Mouse (Mus musculus) adrenal gland, adult (tissue): ENCODE data around the gene Nmur1.

Experiments used
- DNase-seq, 2 experiments: peaks; one replicate each; pipeline ENCODE4 v3.0.0; 2022 to 2023; ENCODE audit warnings: low spot score in 1 of 2; ENCODE audit not compliant: inconsistent age in 2 of 2

Nmur1 gene

DNA sequence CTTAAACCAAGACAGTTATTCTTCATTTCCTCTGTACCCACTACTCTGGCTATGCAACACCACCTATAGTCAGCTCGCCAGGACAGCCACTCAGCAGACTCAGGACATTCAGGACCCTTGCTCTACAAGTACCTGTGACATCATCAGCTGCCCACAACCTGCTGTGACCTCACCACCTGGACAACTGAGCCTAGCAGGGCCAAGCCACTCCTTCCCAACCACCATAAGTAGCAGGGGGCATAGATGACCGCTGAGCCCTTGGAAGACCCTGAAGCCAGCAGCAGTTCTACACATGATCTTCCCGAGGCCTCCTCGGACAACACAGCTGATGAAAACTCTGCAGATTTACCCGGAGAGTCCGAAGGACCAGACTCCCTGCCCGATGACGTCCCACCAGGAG, at the start of gene Nmur1, which contains the start of gene Tex44:
TSS of gene Nmur1 (minus strand) at position 101 of the 400 bp plus-strand sequence.
TSS of gene Tex44 (plus strand) at position 202 of the 400 bp plus-strand sequence.
- no peak for DNase-seq

DNA sequence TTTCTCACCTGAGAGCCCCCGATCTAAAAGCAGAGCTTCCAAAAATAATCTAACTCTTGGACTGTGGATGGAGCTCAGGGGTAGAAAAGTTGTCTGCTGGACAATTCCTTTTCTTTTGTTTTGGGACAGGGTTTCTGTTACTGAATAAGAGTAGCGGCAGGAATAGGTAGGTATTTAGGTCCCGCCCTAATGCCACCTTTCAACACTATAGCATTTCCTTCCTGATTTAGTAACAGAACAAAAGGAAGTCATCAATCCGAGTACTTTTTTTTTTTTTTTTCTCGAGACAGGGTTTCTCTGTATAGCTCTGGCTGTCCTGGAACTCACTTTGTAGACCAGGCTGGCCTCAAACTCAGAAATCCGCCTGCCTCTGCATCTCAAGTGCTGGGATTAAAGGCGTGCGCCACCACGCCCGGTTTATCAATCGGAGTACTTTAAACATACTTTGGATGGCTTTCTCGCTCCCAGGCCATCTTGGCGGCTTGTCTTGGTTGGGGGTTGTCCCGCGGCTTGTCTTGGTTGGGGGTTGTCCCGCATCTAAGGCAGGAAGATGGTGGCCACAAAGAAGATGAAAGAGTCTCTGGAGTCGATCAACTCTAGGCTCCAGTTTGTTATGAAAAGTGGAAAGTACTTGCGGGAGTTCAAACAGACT, 47.2 kb upstream of the Nmur1 start:
- DNase-seq: no peak

DNA sequence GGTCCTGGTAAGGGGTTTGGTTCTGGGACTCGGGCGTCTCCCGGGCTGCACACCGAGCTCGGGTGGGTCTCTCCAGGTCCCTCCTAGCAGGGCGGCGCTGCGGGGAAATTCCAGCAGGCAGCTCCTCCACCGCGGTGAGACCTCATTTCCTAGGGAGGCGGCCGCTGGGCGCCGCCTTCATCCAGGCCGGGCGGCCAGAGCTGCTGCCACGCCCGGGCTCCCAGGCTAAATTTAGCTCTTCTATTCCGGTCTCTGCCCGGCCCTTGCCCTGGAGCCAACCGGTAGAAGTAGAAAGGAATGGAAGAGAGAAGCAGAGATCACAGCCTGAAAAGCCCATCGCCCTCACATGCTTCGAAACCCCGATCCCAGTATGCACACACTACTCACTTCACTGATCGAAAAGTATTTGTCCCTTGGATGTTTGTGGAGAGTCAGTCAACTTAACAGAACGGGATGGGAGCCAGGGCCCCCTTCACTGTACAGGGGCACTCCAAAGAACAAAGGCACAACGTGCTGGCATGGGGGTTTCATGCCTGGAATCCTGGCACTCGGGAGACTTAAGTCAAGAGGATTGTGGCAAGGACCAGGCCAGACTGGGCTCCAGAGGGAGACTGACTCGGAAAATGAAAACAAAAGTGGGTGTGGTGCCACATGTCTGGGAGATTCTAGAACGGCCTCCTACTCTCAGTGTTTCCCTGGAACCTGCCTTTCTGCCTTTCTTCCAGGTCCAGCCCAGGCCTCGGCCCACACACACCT, 46.3 kb upstream of the Nmur1 start:
- peak; percentile 82 to 89 for DNase-seq

DNA sequence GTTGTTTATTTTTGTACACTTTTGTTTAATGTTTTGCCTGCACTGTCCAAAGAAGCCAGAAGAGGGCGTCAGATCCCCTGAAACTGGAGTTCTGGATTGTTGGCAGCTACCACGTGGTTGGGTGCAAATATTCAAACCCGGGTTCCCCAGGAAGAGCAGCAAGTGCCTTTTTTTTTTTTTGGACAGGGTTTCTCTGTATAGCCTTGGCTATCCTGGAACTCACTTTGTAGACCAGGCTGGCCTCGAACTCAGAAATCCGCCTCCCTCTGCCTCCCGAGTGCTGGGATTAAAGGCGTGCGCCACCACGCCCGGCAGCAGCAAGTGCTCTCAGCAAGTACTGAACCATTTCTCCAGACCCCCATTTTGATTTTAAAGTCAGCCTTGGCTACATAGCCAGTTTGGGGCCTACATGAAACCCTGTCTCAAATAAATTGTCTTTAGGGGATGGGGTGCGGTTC, 45.5 kb upstream of the Nmur1 start:
- DNase-seq: peak; percentile 53 to 79

DNA sequence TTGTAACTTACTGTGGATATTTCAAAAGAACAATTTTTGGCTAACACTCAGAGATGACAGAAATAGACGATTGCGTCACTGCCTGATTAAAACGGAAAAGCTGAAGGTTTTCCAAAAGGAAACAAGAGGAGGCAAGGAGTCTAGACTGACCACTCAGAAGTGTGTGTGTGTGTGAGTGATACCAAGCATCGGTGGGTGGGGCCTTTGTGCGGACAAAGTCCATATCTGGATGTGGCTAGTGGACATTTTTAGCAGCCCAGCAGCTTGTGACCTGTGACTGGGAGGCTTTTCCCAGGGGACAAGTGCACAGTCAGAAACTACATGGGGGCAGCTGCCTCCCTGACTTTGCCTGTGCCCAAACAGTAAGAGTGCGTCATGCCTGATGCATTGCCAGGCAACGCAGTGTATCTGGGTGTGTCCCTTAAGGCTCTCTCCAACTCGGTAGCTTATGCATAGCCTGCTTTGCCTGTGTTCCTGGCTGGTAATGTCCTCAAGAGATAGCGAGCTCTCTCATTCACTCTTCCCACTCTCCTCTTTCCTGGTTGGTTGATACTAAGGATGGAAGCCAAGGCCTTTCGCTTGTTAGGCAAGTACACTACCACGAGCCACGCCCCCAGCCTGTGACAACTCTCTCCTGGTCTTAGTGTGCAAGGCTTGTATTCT, 44.6 kb upstream of the Nmur1 start:
- DNase-seq: peak; percentile 88 to 95

DNA sequence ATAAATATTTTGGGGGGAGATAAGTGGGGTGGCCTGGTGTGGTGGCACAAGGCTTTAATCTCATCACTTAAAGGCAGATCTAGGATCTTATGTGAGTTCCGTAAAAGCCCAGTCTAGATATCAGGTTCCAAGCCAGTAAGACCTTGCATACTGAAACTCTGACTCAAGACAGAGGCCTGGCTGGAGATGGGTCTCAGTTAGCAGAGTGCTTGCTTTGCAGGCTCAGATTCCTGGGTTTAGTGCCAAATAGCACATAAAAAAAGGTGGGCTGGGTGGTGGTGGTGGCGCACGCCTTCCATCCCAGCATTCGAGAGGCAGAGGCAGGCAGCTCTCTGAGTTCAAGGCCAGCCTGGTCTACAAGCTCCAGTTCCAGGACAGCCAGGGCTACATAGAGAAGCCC, 43.8 kb upstream of the Nmur1 start:
- peak in 1 of 2 experiments; percentile 74 for DNase-seq

DNA sequence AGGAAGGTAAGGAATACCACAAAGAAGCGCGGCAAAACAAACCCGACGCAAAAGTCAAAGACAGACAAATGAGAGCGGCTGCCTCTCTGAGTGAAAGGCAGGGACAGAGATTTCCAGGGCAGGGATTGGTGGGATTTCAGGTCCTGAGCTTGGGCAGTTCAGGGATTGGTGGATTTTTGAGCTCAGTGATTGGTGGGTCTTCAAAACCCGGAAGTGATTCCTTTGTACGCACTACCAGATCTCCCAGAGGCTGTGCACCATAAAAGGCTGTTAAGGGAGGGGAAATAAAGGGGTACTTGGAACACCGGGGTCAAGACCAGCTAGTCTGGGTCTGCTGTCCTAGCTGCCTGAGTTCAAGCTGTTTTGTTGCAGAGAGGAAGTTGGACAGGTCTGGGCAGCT, 41.4 kb upstream of the Nmur1 start:
- DNase-seq: no peak

DNA sequence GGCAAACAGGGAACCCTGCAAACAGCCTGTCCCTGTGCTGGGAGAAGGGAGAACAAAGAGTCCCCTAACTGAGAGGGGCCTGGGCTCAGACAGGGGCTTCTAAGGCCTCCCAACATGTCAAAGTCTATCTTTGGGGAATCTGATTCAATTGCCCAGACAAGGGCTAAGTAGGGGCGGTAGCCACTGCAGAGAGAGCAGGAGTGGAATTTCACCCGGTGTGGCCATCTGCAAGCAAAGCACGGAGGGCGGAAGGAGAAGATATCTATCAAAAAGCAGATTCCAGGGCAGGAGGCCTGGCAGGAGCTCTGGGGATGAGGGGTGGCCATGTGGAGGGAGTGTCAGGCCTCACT, 38.8 kb upstream of the Nmur1 start:
- peak in 1 of 2 experiments; percentile 64 for DNase-seq

DNA sequence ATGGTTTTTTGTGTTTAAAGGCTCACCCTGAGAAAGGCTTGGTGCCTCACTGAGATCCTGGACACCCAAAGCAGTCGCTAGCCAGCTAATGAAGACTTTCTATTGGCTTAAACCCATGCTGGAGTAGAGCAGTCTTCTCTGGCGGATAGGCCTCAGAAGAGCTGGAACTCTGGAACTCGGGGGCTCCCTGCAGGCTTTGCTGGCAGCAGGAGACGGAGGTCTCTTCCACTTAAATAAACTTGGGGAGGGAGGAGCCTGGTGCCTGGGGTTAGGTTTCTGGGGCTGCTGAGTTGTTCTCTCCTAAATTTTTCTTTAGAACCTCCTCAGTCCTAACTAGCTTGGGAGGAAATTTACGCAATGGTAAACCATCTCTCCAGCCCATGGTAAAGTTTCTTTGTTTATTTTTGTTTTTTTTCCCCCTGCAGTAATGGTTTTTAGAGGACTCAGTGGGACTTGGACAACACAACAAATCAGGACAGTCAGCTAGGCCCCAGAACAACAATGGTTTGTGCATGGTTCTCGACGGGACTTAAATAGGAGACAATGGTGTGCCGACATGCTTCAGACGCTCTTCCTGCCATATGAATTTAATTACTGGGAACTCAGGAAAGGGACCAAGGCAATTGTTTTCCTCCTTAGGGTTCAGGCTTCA, 38.3 kb upstream of the Nmur1 start:
- DNase-seq: no peak

DNA sequence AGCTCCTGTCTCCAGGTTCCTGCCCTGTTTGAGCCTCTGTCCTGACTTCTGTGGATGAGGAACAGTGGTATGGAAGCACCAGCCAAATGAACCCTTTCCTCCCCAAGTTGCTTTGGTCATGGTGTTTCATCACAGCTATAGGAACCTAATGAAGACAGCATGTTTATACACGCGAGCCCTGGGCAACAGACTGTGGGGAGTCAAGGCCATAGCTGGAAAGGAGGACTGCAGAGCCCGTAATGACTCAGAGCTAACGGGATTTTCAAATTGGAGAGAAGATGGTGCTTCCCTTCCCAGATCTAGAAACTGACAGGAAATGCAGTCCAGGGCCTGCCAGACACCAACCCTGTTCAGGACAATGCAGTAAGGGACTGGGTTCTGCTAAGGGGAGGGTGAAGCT, 33.3 kb upstream of the Nmur1 start:
- peak in 1 of 2 experiments; percentile 66 for DNase-seq

DNA sequence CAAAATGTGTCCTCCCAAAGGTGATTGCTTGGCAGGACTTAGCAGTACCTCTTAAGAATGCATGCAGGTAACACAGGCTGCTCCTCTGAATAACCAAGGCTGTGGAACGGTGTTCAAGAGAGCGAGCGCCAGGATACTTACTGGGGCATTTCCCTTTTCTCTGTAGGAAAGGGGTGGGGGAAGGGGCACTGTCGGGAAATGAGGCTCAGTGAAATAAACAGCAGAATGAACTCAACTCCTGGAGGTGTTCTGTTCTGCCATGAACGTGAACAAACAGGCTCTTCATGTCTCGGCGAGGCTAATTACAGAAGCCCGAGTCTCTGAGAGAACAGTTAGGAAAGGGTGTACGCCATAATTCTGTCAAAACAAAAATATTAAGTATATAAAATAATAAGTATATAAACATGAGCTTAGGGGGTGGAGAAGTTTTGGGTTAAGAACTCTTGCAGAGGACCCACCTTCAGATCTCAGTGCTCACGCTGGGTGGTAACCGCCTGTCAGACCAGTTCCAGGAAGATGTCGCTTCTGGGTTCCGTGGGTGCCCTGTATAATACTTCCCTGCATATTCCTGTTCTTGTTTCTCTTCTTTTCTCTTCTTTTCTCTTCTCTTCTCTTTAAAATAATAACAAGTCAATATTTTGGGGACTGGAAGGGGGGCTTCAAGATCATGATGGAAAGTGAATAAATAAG, 31.0 kb upstream of the Nmur1 start:
- DNase-seq: no peak

DNA sequence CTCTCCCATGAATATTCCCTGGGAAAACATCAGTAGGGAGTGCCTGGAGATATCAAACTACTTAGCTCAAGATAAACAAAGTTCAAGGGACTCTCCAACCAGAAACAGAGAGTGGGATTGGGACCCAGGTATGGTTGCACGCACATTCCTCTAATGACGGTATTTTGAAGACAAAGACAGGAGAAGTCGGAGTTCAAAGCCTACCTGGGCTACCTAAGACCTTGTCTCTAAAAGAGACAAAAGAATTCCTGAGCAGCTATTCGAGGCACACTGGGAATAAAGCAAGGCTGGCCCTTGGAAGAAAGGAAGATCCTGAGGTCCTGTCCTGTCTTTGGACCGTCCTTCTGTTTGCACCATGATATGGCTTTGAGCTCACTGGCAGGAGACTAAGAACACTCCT, 26.7 kb upstream of the Nmur1 start:
- no peak for DNase-seq

DNA sequence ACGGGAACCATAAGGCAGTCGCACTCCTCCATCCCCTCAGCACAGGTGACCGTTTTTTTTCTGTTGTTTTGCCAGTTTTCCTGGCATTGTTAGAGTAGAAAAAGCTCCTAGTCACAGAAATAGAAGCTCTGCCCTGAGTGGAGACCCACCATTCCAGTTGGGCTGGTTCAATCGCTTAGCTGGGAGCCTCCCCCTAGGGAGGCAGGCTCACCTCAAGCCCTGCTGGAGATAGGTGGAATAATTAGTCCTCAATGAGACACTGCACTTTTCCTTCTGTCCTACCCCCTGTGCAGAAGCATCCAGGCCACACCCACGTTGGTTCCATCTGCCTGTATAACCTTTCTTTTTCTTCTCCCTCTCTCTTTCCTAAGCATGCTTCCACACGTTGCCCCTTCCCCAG, 23.9 kb upstream of the Nmur1 start:
- no peak for DNase-seq

DNA sequence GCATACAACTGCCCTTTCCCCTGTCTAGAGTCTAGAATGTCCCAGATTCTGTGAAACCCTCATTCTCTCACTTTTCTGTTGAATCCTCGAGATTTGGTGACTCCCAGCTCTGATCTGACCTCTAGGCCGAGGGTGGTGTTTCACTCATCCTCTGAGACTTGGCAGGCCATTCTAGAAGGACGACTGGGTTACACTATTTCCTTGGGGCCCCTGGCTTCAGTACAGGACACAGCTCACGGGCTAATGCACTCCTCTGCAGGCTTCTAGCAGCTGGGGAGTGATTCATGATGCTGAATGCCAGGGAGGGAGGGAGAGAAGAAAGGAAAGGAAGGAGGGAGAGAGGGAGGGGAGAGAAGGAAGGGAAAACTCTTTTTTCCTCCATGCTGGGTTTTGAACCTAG, 22.2 kb upstream of the Nmur1 start:
- DNase-seq: peak; percentile 40 to 81

DNA sequence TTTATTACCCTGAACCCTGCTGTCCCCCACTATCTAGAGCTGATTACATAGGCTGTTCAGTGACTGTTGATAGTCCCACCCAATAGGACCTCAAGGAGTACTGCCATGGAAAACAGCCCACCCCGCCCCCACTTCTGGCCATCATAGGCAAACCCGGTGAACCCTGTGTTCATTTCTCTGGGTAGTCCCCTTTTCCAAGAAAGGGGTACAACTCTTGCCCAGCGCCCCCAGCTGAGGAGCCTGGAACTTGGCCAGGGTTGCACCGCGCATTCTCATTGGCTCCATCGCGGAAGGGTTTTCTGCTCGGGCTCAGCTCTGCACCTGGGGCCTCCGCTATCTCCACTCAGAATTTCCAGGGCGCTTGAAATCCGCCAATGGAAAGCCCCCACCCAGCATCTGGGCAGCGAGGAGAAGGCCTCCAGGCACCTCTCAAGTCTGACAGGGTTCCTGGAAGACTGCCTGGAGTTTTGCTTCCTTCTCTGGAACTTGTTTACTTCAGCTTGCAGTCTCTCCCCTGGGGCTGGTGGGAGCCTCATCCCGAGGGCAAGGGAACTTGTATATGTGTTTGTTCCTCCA, 21.7 kb upstream of the Nmur1 start:
- DNase-seq: peak; percentile 26 to 62

DNA sequence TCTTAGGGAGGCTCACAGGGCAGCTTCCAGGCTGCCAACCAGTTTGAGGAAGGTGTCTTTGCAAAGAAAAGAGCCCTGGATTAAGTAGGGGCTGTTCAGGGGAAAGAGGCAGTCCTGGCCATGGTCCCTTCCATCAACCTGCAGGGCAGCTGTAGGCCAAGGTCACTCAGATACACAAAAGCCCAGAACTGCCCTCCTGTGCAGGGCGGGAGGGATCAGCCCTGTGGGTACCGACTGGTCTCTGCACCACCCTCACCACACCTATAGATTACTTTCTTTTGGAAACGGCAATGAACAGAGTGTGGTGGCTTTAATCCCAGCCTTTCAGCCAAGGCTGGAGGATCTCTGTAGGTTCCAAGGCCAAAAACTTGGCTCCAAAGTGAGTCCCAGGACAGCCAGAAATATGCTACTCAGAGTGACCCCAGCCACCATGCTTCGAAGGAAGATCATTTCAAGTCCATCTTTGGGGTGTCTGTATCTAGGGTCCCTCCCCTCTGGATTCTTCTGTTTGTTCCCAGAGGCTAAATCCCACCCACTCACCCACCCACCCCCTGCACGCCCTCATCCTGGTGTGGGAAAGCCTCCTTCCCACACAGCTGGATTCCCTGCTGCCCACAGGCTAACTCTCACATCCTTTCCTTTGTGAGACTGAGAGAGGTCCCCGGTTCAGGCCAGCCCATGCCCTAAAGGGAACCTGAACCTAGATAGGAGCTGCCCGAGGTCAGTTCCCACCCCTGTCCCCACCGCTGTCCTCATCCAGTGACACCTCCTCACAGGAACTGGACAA, 17.6 kb upstream of the Nmur1 start:
- DNase-seq: peak; percentile 55 to 81

DNA sequence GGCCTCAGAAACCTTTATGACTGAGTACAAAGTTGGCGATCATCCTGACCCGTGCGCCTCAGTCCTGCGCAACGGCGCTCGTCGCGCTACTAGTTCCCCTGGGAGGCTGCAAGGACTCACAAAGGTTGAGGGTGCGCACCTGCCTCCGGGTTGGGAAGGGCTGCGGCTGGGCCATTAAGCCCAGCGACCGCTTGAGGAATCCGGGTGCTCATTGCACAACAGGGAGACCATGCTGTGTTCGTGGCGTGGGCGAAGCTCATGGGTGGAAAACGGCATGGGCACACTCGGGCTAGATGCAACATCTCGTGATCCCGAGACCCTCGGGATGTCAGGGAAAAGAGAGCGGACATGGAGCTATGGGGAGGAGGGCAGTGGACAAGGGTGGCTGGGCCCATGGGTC, 16.8 kb upstream of the Nmur1 start:
- no peak for DNase-seq

DNA sequence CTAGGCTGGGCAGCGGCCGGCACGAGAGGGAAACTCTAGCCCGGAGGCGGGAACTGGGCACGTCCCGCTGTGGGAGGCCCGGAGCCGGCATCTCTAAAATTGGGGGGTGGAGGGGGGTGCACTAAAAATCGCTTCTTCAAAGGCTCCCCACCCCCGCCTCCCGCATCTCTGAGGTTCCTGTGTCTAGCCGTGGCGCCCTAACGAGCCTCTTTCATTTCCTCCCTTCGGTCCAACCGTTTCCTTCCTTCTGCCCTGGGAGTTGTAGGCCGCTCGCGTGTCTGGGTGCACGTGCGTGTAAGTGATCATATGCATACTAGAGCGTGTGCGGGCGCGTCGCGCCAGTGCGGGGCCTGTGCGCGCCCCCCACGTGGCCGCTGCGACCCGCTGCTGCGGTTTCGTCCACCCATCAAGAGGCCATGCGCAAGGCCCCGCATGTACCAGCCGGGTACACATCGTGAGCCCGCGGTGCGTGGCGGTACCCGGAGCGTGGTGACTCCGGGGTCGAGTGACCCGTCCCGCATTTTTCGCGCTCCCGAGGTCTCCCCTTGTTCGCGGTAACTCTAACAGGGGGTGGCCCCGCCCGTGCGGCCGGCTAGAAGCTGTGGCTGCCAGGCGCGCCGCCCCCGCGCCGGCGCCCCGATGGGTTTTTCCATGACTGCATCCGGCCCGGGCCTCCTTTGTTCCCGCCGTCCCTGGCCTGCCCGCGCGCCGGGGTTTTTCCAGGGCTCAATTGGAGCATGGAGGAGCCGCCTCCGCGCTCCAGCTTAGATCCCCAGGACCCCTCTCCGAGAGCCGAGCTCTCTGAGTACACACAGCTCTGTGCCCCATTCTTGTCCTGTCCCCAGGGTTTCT, 16.2 kb upstream of the Nmur1 start:
- DNase-seq: peak; percentile 94 to 97

DNA sequence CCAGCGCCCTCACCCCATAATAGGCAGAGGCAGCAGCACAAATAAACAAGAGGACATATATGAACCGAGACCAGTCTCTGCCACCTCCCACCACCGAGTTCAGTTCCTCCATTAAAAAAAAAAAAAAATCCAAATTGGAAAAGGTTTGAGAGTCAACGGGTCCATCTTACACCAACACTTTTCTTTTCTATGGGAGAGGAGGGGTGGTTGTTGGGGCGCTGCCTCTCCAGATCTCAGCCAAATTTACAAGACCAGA, 15.6 kb upstream of the Nmur1 start:
- peak in 1 of 2 experiments; percentile 90 for DNase-seq
